In genomic region chr7:49911147-49911946, GRCm38 (mm10) we compare ENCODE assay signal across 21 mouse cellular contexts. TPM values are rescaled to one million over a fixed set of nuclear protein-coding genes. Genes with fewer than 3 reads are reported as not detected.
DNase-seq lines count a peak whose midpoint lies in the region; ATAC-seq and TF ChIP-seq lines count a peak whose summit lies in the region.
"Had no signal": no experiment of that assay in that cellular context is flagged by ENCODE, and none has a peak within 500 bp of the region (broad histone marks: within the 10 kb centered on the region; RNA-seq: fewer than 3 reads in every experiment).

No protein-coding gene starts in this region.

- WGBS in forebrain, embryonic 12.5 days = 2% methylated on average over 23 of the region's 23 CpGs
- 2% methylated on average over 23 of the region's 23 CpGs for WGBS in forebrain, embryonic 15.5 days
- WGBS in embryonic facial prominence, embryonic 10.5 days = 2% methylated on average over 23 of the region's 23 CpGs
- 2% methylated on average over 23 of the region's 23 CpGs for WGBS in midbrain, embryonic 10.5 days
- 2% methylated on average over 23 of the region's 23 CpGs for WGBS in neural tube, embryonic 12.5 days
- 6% methylated on average over 23 of the region's 23 CpGs for WGBS in lung, adult 2 months

- peaks cover 29% of the 10 kb centered on the region for H3K4me1 ChIP-seq in forebrain, embryonic 12.5 days
- peaks cover 10% of the 10 kb centered on the region for H3K4me1 ChIP-seq in forebrain, embryonic 15.5 days
- 0 out of 2 replicates have a peak, but pooled peaks cover 8% of the 10 kb centered on the region for H3K4me1 ChIP-seq in embryonic facial prominence, embryonic 10.5 days
- peaks cover 47% of the 10 kb centered on the region for H3K4me1 ChIP-seq in midbrain, embryonic 10.5 days
- H3K4me1 ChIP-seq in neural tube, embryonic 12.5 days = 0 out of 2 replicates have a peak, but pooled peaks cover 3% of the 10 kb centered on the region
- no peaks in the 10 kb centered on the region for H3K4me1 ChIP-seq in lung, adult 2 months (ENCODE audit: control insufficient read depth, insufficient read depth, low read length)
- H3K4me1 ChIP-seq: limb, embryonic 15.5 days; lung, embryonic 15.5 days had no signal

- no peak overlapping the region for H3K27ac ChIP-seq in forebrain, embryonic 12.5 days
- H3K27ac ChIP-seq in forebrain, embryonic 15.5 days (replicated peaks) = no peak overlapping the region
- no peak overlapping the region for H3K27ac ChIP-seq in embryonic facial prominence, embryonic 10.5 days (replicated peaks)
- H3K27ac ChIP-seq in midbrain, embryonic 10.5 days (replicated peaks) = no peak overlapping the region
- peak overlapping the region; percentile 43 for H3K27ac ChIP-seq in neural tube, embryonic 12.5 days
- H3K27ac ChIP-seq: left cerebral cortex, adult 2 months; limb, embryonic 15.5 days; lung, embryonic 15.5 days had no signal

- H3K27me3 ChIP-seq in forebrain, embryonic 12.5 days = peaks cover 98% of the 10 kb centered on the region
- peaks cover 94% of the 10 kb centered on the region for H3K27me3 ChIP-seq in forebrain, embryonic 15.5 days
- H3K27me3 ChIP-seq in embryonic facial prominence, embryonic 10.5 days (replicated peaks; ENCODE audit: low read depth, poor library complexity, severe bottlenecking) = peaks cover 100% of the 10 kb centered on the region
- peaks cover 100% of the 10 kb centered on the region for H3K27me3 ChIP-seq in midbrain, embryonic 10.5 days (ENCODE audit: low read depth, poor library complexity, severe bottlenecking)
- H3K27me3 ChIP-seq in neural tube, embryonic 12.5 days (replicated peaks) = peaks cover 98% of the 10 kb centered on the region

- DNase-seq in embryonic facial prominence, embryonic 10.5 days (ENCODE audit: low spot score) = peak; percentile 13
- DNase-seq in midbrain, embryonic 10.5 days (ENCODE audit: low spot score) = no peak
- no peak for DNase-seq in left cerebral cortex, adult 8-10 months (ENCODE audit: low spot score in 2 of 2)
- no peak for DNase-seq in lung, adult 2 months
- no peak for DNase-seq in lung, postnatal 36 days
- DNase-seq: B cell, adult 2 months; kidney, adult 11 months; right cerebral cortex, postnatal 25 days had no signal

- no peak overlapping the region for H3K4me2 ChIP-seq in forebrain, embryonic 12.5 days
- H3K4me2 ChIP-seq in forebrain, embryonic 15.5 days (replicated peaks) = no peak overlapping the region
- peak overlapping the region; percentile 42 for H3K4me2 ChIP-seq in neural tube, embryonic 12.5 days (replicated peaks)
- H3K4me2 ChIP-seq: limb, embryonic 15.5 days; lung, embryonic 15.5 days had no signal

- no peak for TF ChIP-seq POLR2A in lung, adult 2 months (IDR thresholded peaks at IDR 0.05; ENCODE audit: borderline replicate concordance, extremely low read depth, low read depth, low read length)

- H3K9me3 ChIP-seq in forebrain, embryonic 12.5 days = no peaks in the 10 kb centered on the region
- no peaks in the 10 kb centered on the region for H3K9me3 ChIP-seq in forebrain, embryonic 15.5 days
- no peaks in the 10 kb centered on the region for H3K9me3 ChIP-seq in embryonic facial prominence, embryonic 10.5 days
- H3K9me3 ChIP-seq in midbrain, embryonic 10.5 days (replicated peaks) = no peaks in the 10 kb centered on the region
- no peaks in the 10 kb centered on the region for H3K9me3 ChIP-seq in neural tube, embryonic 12.5 days
- H3K9me3 ChIP-seq: limb, embryonic 15.5 days; lung, embryonic 15.5 days had no signal

- no peak overlapping the region for H3K9ac ChIP-seq in forebrain, embryonic 12.5 days
- no peak overlapping the region for H3K9ac ChIP-seq in forebrain, embryonic 15.5 days (replicated peaks)
- peak overlapping the region; percentile 73 for H3K9ac ChIP-seq in neural tube, embryonic 12.5 days
- H3K9ac ChIP-seq: limb, embryonic 15.5 days; lung, embryonic 15.5 days had no signal

- no peak for TF ChIP-seq CTCF in lung, adult 2 months (IDR thresholded peaks at IDR 0.05; ENCODE audit: insufficient read depth, low read length)

- peak overlapping the region; percentile 16 for H3K4me3 ChIP-seq in forebrain, embryonic 12.5 days (replicated peaks)
- H3K4me3 ChIP-seq in forebrain, embryonic 15.5 days = no peak overlapping the region; the same call in 1 of the 2 replicates
- H3K4me3 ChIP-seq in embryonic facial prominence, embryonic 10.5 days = no peak overlapping the region
- H3K4me3 ChIP-seq in midbrain, embryonic 10.5 days = peak overlapping the region; percentile 22; the same call in 1 of the 2 replicates
- peak overlapping the region; percentile 45 for H3K4me3 ChIP-seq in neural tube, embryonic 12.5 days
- no peak overlapping the region for H3K4me3 ChIP-seq in lung, adult 2 months (replicated peaks; ENCODE audit: extremely low read depth, low read depth, low read length)
- H3K4me3 ChIP-seq: erythroblast, embryonic 14.5 days; left cerebral cortex, adult 2 months; limb, embryonic 15.5 days; lung, embryonic 15.5 days had no signal

- no peak for ATAC-seq in forebrain, embryonic 12.5 days (ENCODE audit: low FRiP score)
- no peak for ATAC-seq in forebrain, embryonic 15.5 days (replicated peaks)
- no peak for ATAC-seq in neural tube, embryonic 12.5 days (ENCODE audit: low FRiP score, low read depth)

- H3K36me3 ChIP-seq in forebrain, embryonic 12.5 days (replicated peaks) = no peaks in the 10 kb centered on the region
- no peaks in the 10 kb centered on the region for H3K36me3 ChIP-seq in forebrain, embryonic 15.5 days
- no peaks in the 10 kb centered on the region for H3K36me3 ChIP-seq in embryonic facial prominence, embryonic 10.5 days (replicated peaks)
- H3K36me3 ChIP-seq in midbrain, embryonic 10.5 days = no peaks in the 10 kb centered on the region
- no peaks in the 10 kb centered on the region for H3K36me3 ChIP-seq in neural tube, embryonic 12.5 days
- H3K36me3 ChIP-seq: G1E; limb, embryonic 15.5 days; lung, embryonic 15.5 days had no signal

RNA-seq across cellular contexts. Expression of gene Slc6a5, which starts 1.4 kb away (rescaled TPM):
- polyA plus RNA-seq in forebrain, embryonic 12.5 days (2016; fragmentation: Nextera tagmentation; extraction: Ambion mirVana) = not detected in 2 replicates
- polyA plus RNA-seq in forebrain, embryonic 15.5 days (2015; fragmentation: Nextera tagmentation; extraction: Ambion mirVana) = not detected in 2 replicates
- 0.04 and 0.09 TPM in 2 replicates for polyA plus RNA-seq in embryonic facial prominence, embryonic 10.5 days (2016; fragmentation: Nextera tagmentation; extraction: Ambion mirVana)
- not detected in 2 replicates for polyA plus RNA-seq in midbrain, embryonic 10.5 days (2016; fragmentation: Nextera tagmentation; extraction: Ambion mirVana)
- 13.5 and 14.5 TPM in 2 replicates for polyA plus RNA-seq in neural tube, embryonic 12.5 days (2016; fragmentation: Nextera tagmentation; extraction: Ambion mirVana)
- total RNA-seq in left cerebral cortex, adult 8-10 months (2022) = under 1 TPM in 3 of 4 experiments, not detected in 1; 0.09 to 0.15 (median 0.14) TPM
- not detected in 2 replicates for polyA plus RNA-seq in lung, adult 2 months (2012; rRNA removed)
- total RNA-seq: common myeloid progenitor, adult 5-6 weeks; heart, adult 18-20 months; heart, postnatal 14 days; megakaryocyte-erythroid progenitor cell, adult 5-6 weeks had no signal
- polyA plus RNA-seq: erythroblast, embryonic 14.5 days; G1E; large intestine, adult 2 months had no signal

Comparison
In these comparisons a context has a peak if more than half of its experiments do, and no peak if none do; other contexts are left out.
1. H3K4me3 ChIP-seq: peak in forebrain, embryonic 12.5 days (single experiment), midbrain, embryonic 10.5 days (single experiment) and neural tube, embryonic 12.5 days (single experiment); none in forebrain, embryonic 15.5 days (single experiment), embryonic facial prominence, embryonic 10.5 days (single experiment) and lung, adult 2 months (single experiment).
2. RNA of gene Slc6a5, which starts 1.4 kb away (polyA plus RNA-seq): 13.5 to 14.5 TPM in neural tube, embryonic 12.5 days; 0.04 to 0.09 TPM in embryonic facial prominence, embryonic 10.5 days, not detected in forebrain, embryonic 15.5 days, not detected in midbrain, embryonic 10.5 days, not detected in forebrain, embryonic 12.5 days and not detected in lung, adult 2 months; every median in the first group is over 10 times any median in the second.